Mouse (Mus musculus): ENCODE measurements around the gene Prpf19. TPM values are rescaled to one million over a fixed set of nuclear protein-coding genes. Genes with fewer than 3 reads are reported as not detected.

Gene Prpf19
- 100 to 1,000 TPM; 211 to 235 TPM for total RNA-seq (2021)

GRCm38 (mm10) chr19:10895016-10895528 is at the start of gene Prpf19:
TSS of gene Prpf19 (plus strand) at chr19:10895231.
- intact Hi-C loops (cut with DNase I): no loop called here

GRCm38 (mm10) chr19:10845454-10845853 is 49.6 kb upstream of the Prpf19 start:
- intact Hi-C loops (cut with DNase I): no loop called here
- no peak for DNase-seq

More at GRCm38 (mm10) chr19:10895016-10895528, at the start of gene Prpf19:
- DNase-seq: peak; percentile 99

- DNase-seq: no peak
- intact Hi-C loops (cut with DNase I): no loop called here
Observed at GRCm38 (mm10) chr19:10846150-10846549, 48.9 kb upstream of the Prpf19 start.

GRCm38 (mm10) chr19:10847311-10848087 is 47.5 kb upstream of the Prpf19 start:
- DNase-seq: peak; percentile 72 to 76
- intact Hi-C loops (cut with DNase I): no loop called here

GRCm38 (mm10) chr19:10855422-10855821 is 39.6 kb upstream of the Prpf19 start:
- intact Hi-C loops (cut with DNase I): no loop called here

GRCm38 (mm10) chr19:10856520-10856919 is 38.5 kb upstream of the Prpf19 start:
- intact Hi-C loops (cut with DNase I): no loop called here
- no peak for DNase-seq

More at GRCm38 (mm10) chr19:10855422-10855821, 39.6 kb upstream of the Prpf19 start:
- no peak for DNase-seq

- no peak for DNase-seq
- intact Hi-C loops (cut with DNase I): no loop called here
Observed at GRCm38 (mm10) chr19:10860072-10860497, 34.9 kb upstream of the Prpf19 start.

GRCm38 (mm10) chr19:10866351-10866750 is 28.7 kb upstream of the Prpf19 start:
- intact Hi-C loops (cut with DNase I): no loop called here
- no peak for DNase-seq

GRCm38 (mm10) chr19:10867946-10868622 is 26.9 kb upstream of the Prpf19 start:
- intact Hi-C loops (cut with DNase I): no loop called here
- no peak for DNase-seq

GRCm38 (mm10) chr19:10868623-10869141 is 26.3 kb upstream of the Prpf19 start:
- intact Hi-C loops (cut with DNase I): no loop called here
- peak in 1 of 2 experiments; percentile 35 for DNase-seq

- intact Hi-C loops (cut with DNase I): no loop called here
- DNase-seq: peak; percentile 85 to 86
Observed at GRCm38 (mm10) chr19:10869241-10869885, 25.7 kb upstream of the Prpf19 start.

- peak in 1 of 2 experiments; percentile 29 for DNase-seq
- intact Hi-C loops (cut with DNase I): no loop called here
Observed at GRCm38 (mm10) chr19:10869886-10870527, 25.0 kb upstream of the Prpf19 start, which contains the start of gene Tmem132a. TSS of gene Tmem132a (minus strand) at chr19:10869940.

- DNase-seq: no peak
- intact Hi-C loops (cut with DNase I): no loop called here
Observed at GRCm38 (mm10) chr19:10870676-10871075, 24.4 kb upstream of the Prpf19 start.

GRCm38 (mm10) chr19:10871328-10871961 is 23.6 kb upstream of the Prpf19 start:
- no peak for DNase-seq

GRCm38 (mm10) chr19:10878201-10878837 is 16.7 kb upstream of the Prpf19 start:
- no peak for DNase-seq
- intact Hi-C loops (cut with DNase I): no loop called here

More at GRCm38 (mm10) chr19:10871328-10871961, 23.6 kb upstream of the Prpf19 start:
- intact Hi-C loops (cut with DNase I): no loop called here

GRCm38 (mm10) chr19:10880085-10880974 is 14.7 kb upstream of the Prpf19 start:
- intact Hi-C loops (cut with DNase I): loop anchor here (1.0 kb wide), 1 partner anchor 163 kb away; no protein-coding TSS in a partner anchor
- DNase-seq: peak; percentile 62 to 71

GRCm38 (mm10) chr19:10880975-10881425 is 14.0 kb upstream of the Prpf19 start:
- DNase-seq: peak; percentile 60 to 64
- intact Hi-C loops (cut with DNase I): loop anchor here (1.0 kb wide), 1 partner anchor 164 kb away; no protein-coding TSS in a partner anchor
